Mouse (Mus musculus): ENCODE data around the gene Gaa.
"Not testable (repeated sequence)": the region's sequence is repeated elsewhere in the genome, so short reads cannot be mapped to it uniquely, and the experiment has no call there.

DNA sequence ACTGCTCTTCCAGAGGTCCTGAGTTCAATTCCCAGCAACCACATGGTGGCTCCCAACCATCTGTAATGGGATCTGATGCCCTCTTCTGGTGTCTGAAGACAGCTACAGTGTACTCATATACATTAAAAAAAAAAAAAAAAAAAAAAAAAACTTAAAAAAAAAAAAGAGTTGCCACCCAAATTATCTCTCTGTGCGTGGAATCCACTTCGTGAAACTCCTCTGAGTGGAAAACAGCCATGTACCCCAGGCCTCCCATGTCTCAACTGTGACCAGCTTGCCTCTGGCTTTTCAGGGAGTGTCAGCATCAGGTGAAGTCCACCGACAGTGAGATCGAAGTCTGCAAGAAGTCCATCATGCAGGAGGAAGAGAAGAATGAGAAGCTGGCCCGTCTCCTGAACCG lies 22.1 kb upstream of the Gaa start:
- TF ChIP-seq CTCF, EP300 (IDR thresholded peaks at IDR 0.05; ENCODE audit: low read depth): not testable (repeated sequence)
